Mouse (Mus musculus) limb, embryonic 14.5 days (tissue): Measurements from ENCODE around the gene Unc5cl. TPM values are rescaled to one million over a fixed set of nuclear protein-coding genes. Genes with fewer than 3 reads are reported as not detected.

Experiments
- ATAC-seq: fragments of 200-750 bp; cut with Nextera tagmentation; 2 replicates; pipeline ENCODE4 v1.8.0; 2017; ENCODE audit warnings: low read depth, moderate number of reproducible peaks, moderate TSS enrichment; ENCODE audit not compliant: low FRiP score
- DNase-seq: peaks from one replicate; pipeline ENCODE4 v3.0.0-alpha.2; 2015; ENCODE audit warnings: low spot score
- H3K27ac ChIP-seq: fragments of 300-500 bp; sonication (generic); replicated peaks from 2 replicates; pipeline ENCODE4 v1.5.1; 2014; ENCODE audit warnings: low read depth, mild to moderate bottlenecking, low read length, moderate library complexity, mixed read lengths
- H3K27me3 ChIP-seq: fragments of 300-500 bp; sonication (generic); 2 replicates; pipeline ENCODE4 v1.6.1; 2014; ENCODE audit warnings: low read length, mixed read lengths; ENCODE audit not compliant: control insufficient read depth, insufficient read depth
- H3K36me3 ChIP-seq: fragments of 300-500 bp; sonication (generic); 2 replicates; pipeline ENCODE4 v1.6.1; 2014; ENCODE audit warnings: mild to moderate bottlenecking, low read length, moderate library complexity, mixed read lengths; ENCODE audit not compliant: control insufficient read depth, insufficient read depth
- H3K4me1 ChIP-seq: fragments of 300-500 bp; sonication (generic); 2 replicates; pipeline ENCODE4 v1.6.1; 2014; ENCODE audit warnings: antibody characterized with exemption, low read length, mixed read lengths; ENCODE audit not compliant: control insufficient read depth, insufficient read depth
- H3K4me2 ChIP-seq: fragments of 300-500 bp; sonication (generic); replicated peaks from 2 replicates; pipeline ENCODE4 v1.6.1; 2014; ENCODE audit warnings: low read depth, mild to moderate bottlenecking, low read length, moderate library complexity; ENCODE audit not compliant: severe bottlenecking
- H3K4me3 ChIP-seq: fragments of 300-500 bp; sonication (generic); replicated peaks from 2 replicates; pipeline ENCODE4 v1.5.1; 2014; ENCODE audit warnings: low read length
- H3K9ac ChIP-seq: fragments of 300-500 bp; sonication (generic); 2 replicates; pipeline ENCODE4 v1.6.1; 2014; ENCODE audit warnings: mild to moderate bottlenecking, low read depth, low read length, moderate library complexity; ENCODE audit not compliant: severe bottlenecking
- H3K9me3 ChIP-seq: fragments of 300-500 bp; sonication (generic); 2 replicates; pipeline ENCODE4 v1.6.1; 2016; ENCODE audit warnings: low read length; ENCODE audit not compliant: control insufficient read depth
- POLR2A ChIP-seq: fragments of 200-500 bp; IDR thresholded peaks from 2 replicates; pipeline ENCODE4 v1.8.0; 2012; ENCODE audit warnings: inconsistent platforms, mild to moderate bottlenecking, moderate library complexity, borderline replicate concordance; ENCODE audit not compliant: insufficient read depth, insufficient read length; ENCODE audit errors: extremely low read depth
- WGBS: fragments of 180-500 bp; shearing (Covaris S2); extraction: QIAGEN DNeasy Blood & Tissue Kit; methylation state at CpG from one replicate; pipeline ENCODE4 v1.1.7; 2014; 5-methylcytosine and 5-hydroxymethylcytosine counted together
- polyA plus RNA-seq, 2 experiments: library from polyadenylated mRNA; depleted of rRNA in 1 of 2; stranded (reverse) in 1 of 2; unstranded in 1 of 2; fragments of >200 nt; fragmentation: Nextera tagmentation in 1 of 2; extraction: Ambion mirVana in 1 of 2; gene quantifications; 2 replicates each; pipeline versions ENCODE4 v1.2.1 to v1.2.3; 2012 to 2014

Unc5cl gene
- polyA plus RNA-seq, 2 experiments, result 0.15 to 0.18 TPM

DNA sequence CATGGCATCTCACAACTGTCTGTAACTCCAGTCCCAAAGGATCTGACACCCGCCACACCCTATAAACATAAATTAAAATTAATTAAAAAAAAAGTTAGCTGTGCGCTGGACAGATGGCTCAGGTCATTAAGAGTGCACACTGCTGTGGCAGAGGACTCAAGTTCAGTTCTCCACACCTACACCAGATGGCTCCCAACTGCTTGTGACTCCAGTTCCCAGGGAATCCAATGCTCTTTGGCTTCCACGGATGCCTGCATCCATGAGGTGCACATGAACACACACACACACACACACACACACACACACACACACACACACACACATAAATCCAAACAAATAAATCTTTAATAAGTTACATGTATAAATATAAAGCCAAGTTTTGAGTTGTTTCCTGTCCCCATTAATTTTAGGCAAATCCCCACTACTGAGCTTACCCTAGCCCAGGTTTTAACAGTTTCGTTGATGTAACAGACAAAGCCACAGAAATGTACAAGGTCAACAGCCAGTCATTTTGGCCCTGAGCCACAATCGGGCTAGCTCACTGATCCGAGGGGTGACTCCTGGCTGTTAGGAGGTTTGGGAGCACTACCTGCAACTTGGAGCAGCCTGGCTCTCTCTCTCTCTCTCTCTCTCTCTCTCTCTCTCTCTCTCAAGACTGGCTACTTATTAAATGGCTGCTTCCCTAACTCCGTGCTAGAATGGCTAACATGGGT lies 11.8 kb upstream of the Unc5cl start:
- no peaks in the 10 kb centered on the region for H3K36me3 ChIP-seq
- no peaks in the 10 kb centered on the region for H3K4me1 ChIP-seq
- DNase-seq, result no peak
- H3K27ac ChIP-seq, result no peak overlapping the region
- H3K9me3 ChIP-seq, result no peaks in the 10 kb centered on the region
- H3K9ac ChIP-seq, result no peak overlapping the region
- H3K4me2 ChIP-seq, result no peak overlapping the region
- ATAC-seq, result no peak
- 50% methylated on average over 7 of the region's 7 CpGs for WGBS
- H3K4me3 ChIP-seq, result no peak overlapping the region
- no peak for TF ChIP-seq POLR2A
- no peaks in the 10 kb centered on the region for H3K27me3 ChIP-seq

DNA sequence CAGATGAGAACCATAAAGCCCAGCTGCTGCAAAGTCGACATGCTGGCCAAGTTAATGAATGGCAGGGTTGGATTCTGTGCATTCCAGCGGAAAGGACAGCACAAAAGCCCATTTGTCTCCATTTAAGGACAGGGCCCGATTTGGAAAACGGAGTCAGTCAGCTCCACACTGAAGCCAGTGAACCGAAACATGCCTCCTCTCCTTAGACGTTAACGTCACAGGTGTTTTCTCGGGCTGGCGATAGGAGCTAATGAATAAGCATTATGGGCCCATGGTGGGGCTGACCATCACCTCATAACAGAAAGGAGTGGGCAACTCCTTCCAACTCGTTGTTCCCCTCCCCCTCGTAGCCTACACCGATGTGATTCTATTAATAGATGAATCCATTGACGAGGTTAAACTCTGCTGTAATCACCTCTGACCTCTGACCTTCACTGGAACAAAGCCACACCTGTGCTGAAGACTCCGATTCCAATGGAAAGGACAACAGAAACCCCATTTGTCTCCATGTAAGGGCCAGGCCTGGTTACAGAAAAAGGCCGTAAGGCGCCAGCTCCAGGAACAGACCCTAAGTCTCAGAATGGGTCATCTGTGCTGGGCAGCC lies 11.1 kb upstream of the Unc5cl start:
- Histone ChIP-seq H3K4me3 (no peak overlapping the region), H3K9me3 (no peaks in the 10 kb centered on the region), H3K4me2 (no peak overlapping the region), H3K27ac (no peak overlapping the region), H3K27me3 (no peaks in the 10 kb centered on the region), H3K4me1 (no peaks in the 10 kb centered on the region), H3K9ac (no peak overlapping the region), H3K36me3 (no peaks in the 10 kb centered on the region)
- 75% methylated on average over 16 of the region's 16 CpGs for WGBS
- ATAC-seq (no peak), DNase-seq (no peak)
- TF ChIP-seq POLR2A, result no peak

DNA sequence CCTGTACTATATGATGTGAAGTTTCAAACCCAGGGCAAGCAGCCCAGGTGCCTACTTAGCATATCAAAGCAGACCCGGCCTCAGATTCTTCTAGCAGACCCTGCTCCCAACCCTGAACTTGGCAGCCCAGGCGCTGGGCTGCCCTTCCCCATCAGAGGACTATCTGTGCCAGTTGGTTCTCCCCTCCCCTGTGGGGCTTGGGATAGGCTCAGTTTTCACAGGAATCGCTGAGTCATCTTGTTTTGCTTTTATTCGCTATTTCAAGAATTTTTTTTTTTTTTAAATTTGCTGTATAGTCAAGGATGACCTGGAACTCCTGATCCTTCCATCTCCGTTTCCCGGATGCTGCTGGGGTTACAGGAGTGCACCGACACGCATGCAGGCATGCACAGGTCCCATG lies 7.0 kb upstream of the Unc5cl start:
- no peak for ATAC-seq
- Histone ChIP-seq H3K4me3 (no peak overlapping the region), H3K4me1 (no peaks in the 10 kb centered on the region), H3K9me3 (no peaks in the 10 kb centered on the region), H3K36me3 (no peaks in the 10 kb centered on the region), H3K27me3 (no peaks in the 10 kb centered on the region), H3K27ac (no peak overlapping the region), H3K4me2 (no peak overlapping the region), H3K9ac (no peak overlapping the region)
- 71% methylated on average over 8 of the region's 8 CpGs for WGBS
- TF ChIP-seq POLR2A, result no peak
- DNase-seq, result no peak

DNA sequence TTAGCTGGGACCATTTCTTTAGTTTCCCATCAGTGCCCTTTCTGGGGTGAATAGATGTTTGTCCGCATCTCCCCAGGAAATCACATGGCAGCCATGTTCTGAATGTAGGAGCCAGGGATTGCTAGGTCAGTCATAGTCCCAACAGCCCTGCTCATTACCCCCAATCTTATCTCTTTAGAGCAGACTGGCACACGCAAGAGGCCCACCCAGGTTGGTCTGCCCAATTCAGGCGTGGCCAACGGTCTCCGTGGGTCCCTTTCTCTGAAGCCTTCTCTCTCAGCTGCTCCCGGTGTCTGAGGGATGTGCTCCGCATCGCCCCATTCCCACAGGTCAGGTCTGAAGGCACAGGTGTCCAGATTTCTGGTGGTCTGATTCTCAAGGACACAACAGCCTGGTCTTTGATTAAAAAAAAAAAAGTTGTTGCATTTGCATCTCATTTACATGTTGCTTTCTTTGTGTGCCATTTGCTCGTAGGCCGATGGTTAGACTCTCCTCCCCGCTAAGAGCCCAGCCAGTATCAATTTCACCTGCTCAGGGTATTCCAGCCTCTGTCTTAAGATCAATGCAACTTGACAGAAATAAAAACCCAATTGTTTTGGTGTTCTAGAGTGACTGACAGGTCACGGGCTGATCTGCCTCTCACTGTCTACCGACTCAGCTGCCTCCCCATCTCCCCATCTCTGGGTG lies 3.9 kb upstream of the Unc5cl start:
- H3K4me2 ChIP-seq, result no peak overlapping the region
- H3K9me3 ChIP-seq, result no peaks in the 10 kb centered on the region
- no peak overlapping the region for H3K4me3 ChIP-seq
- H3K27ac ChIP-seq, result no peak overlapping the region
- no peaks in the 10 kb centered on the region for H3K36me3 ChIP-seq
- no peaks in the 10 kb centered on the region for H3K4me1 ChIP-seq
- ATAC-seq, result no peak
- 81% methylated on average over 13 of the region's 13 CpGs for WGBS
- no peaks in the 10 kb centered on the region for H3K27me3 ChIP-seq
- no peak for DNase-seq
- TF ChIP-seq POLR2A, result no peak
- H3K9ac ChIP-seq, result no peak overlapping the region

DNA sequence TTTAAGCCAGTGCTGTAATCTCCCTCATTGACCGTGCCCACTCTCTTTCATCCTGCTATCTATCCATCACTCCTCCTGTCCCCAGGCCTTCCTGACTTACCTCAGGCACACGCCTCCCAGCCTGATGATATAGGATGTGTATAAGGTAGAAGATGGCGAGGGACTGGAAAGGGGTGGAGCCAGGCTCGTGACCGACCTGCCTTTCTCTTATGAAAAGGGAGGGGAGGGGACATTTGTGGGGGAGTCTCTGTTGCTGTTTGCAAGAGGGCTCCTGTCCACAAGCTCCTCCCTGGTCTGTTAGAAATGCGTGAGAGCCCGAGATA lies 3.4 kb upstream of the Unc5cl start, which contains the start of gene Tspo2:
Tspo2 (minus strand) TSS at position 170 of the 323 bp plus-strand sequence.
- TF ChIP-seq POLR2A, result no peak
- 56% methylated on average over 7 of the region's 7 CpGs for WGBS
- H3K27ac ChIP-seq, result no peak within 1 kb of the TSS
- H3K4me3 ChIP-seq, result no peak within 1 kb of the TSS
- H3K9me3 ChIP-seq, result no peaks in the 10 kb centered on the region
- no peak within 1 kb of the TSS for H3K9ac ChIP-seq
- ATAC-seq (no peak), DNase-seq (no peak)
- no peaks in the 10 kb centered on the region for H3K4me1 ChIP-seq
- no peaks in the 10 kb centered on the region for H3K27me3 ChIP-seq
- no peak within 1 kb of the TSS for H3K4me2 ChIP-seq
- H3K36me3 ChIP-seq, result no peaks in the 10 kb centered on the region
